27 mouse cellular contexts compared by ENCODE assay signal in the genomic region with DNA sequence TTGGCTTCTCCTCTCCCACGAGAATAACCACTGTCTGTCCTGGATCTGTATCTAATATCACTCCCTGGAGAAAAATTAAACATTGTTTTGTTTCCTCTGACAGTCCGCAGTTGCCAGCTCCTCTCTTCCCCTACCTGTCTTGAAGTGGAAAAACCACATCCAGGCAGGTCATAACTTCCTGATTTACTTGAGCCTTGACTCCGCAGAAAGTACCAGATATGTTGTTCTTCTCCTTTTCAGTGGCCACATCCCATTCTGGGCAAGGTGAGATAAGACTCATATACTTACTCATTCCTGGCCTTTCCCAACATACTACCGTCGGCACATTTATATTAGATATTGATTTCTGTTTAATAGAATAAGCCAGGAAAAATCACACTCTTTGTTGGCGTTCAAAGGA.
"Had no signal": no experiment of that assay in that cellular context is flagged by ENCODE, and none has a peak within 500 bp of the region (broad histone marks: within the 10 kb centered on the region; RNA-seq: fewer than 3 reads in every experiment).

No protein-coding gene starts in this region.

- H3K4me1 ChIP-seq: limb, embryonic 12.5 days; limb, embryonic 13.5 days; limb, embryonic 15.5 days; liver, embryonic 12.5 days; liver, embryonic 13.5 days; liver, embryonic 15.5 days; lung, embryonic 15.5 days; megakaryocyte, embryonic 14.5 days; neural tube, embryonic 12.5 days had no signal

- H3K4me3 ChIP-seq: limb, embryonic 10.5 days; limb, embryonic 12.5 days; limb, embryonic 13.5 days; limb, embryonic 15.5 days; liver, embryonic 12.5 days; liver, embryonic 13.5 days; liver, embryonic 15.5 days; lung, embryonic 15.5 days; megakaryocyte, embryonic 14.5 days; midbrain, embryonic 10.5 days; midbrain, embryonic 12.5 days; midbrain, embryonic 13.5 days; midbrain, embryonic 15.5 days; myocyte; neural tube, embryonic 12.5 days had no signal

- ATAC-seq: liver, embryonic 12.5 days; liver, postnatal 0 days; lung, postnatal 0 days; midbrain, embryonic 13.5 days; midbrain, embryonic 15.5 days; midbrain, embryonic 16.5 days had no signal

- DNase-seq: left cerebral cortex, postnatal 4 days; liver; liver, embryonic 13.5 days; liver, postnatal 0 days; lung, adult 18-20 months; lung, embryonic 14.5 days; lung, postnatal 10 days; lung, postnatal 14 days; lung, postnatal 36 days; lung, postnatal 4 days; midbrain, embryonic 14.5 days had no signal
